Mouse (Mus musculus) hindbrain, embryonic 15.5 days (tissue): Measurements from ENCODE around the gene Xlr5a. TPM values are rescaled to one million over a fixed set of nuclear protein-coding genes. Genes with fewer than 3 reads are reported as not detected.
A peak's percentile ranks its signal among the peaks of the same experiment; 100 is the strongest.
"Not testable (repeated sequence)": the region's sequence is repeated elsewhere in the genome, so short reads cannot be mapped to it uniquely, and the experiment has no call there.

ENCODE experiments used
- ATAC-seq: fragments of 200-750 bp; cut with Nextera tagmentation; 2 replicates; pipeline ENCODE4 v1.8.0; 2017; ENCODE audit warnings: low read depth, moderate number of reproducible peaks, moderate TSS enrichment; ENCODE audit not compliant: low FRiP score
- H3K27ac ChIP-seq: fragments of 300-500 bp; sonication (generic); replicated peaks from 2 replicates; pipeline ENCODE4 v1.5.1; 2015; ENCODE audit warnings: mild to moderate bottlenecking, inconsistent platforms
- H3K27me3 ChIP-seq: fragments of 300-500 bp; sonication (generic); 2 replicates; pipeline ENCODE4 v1.6.1; 2015; ENCODE audit warnings: control low read depth, inconsistent platforms
- H3K36me3 ChIP-seq: fragments of 300-500 bp; sonication (generic); 2 replicates; pipeline ENCODE4 v1.6.1; 2015; ENCODE audit warnings: control low read depth, inconsistent platforms
- H3K4me1 ChIP-seq: fragments of 300-500 bp; sonication (generic); replicated peaks from 2 replicates; pipeline ENCODE4 v1.6.1; 2015; ENCODE audit warnings: control low read depth, inconsistent platforms
- H3K4me2 ChIP-seq: fragments of 300-500 bp; sonication (generic); 2 replicates; pipeline ENCODE4 v1.6.1; 2015; ENCODE audit warnings: moderate library complexity, mild to moderate bottlenecking, inconsistent platforms
- H3K4me3 ChIP-seq: fragments of 300-500 bp; sonication (generic); 2 replicates; pipeline ENCODE4 v1.5.1; 2015; ENCODE audit warnings: mild to moderate bottlenecking, inconsistent platforms
- H3K9ac ChIP-seq: fragments of 300-500 bp; sonication (generic); 2 replicates; pipeline ENCODE4 v1.6.1; 2015; ENCODE audit warnings: inconsistent platforms
- H3K9me3 ChIP-seq: fragments of 300-500 bp; sonication (generic); 2 replicates; pipeline ENCODE4 v1.6.1; 2016; ENCODE audit warnings: control low read depth, inconsistent platforms
- WGBS: fragments of 180-500 bp; shearing (Covaris S2); methylation state at CpG from one replicate; pipeline ENCODE4 v1.1.7; 2015; 5-methylcytosine and 5-hydroxymethylcytosine counted together
- polyA plus RNA-seq: library from polyadenylated mRNA; unstranded; fragments of >200 nt; fragmentation: Nextera tagmentation; extraction: Ambion mirVana; gene quantifications from 2 replicates; pipeline ENCODE4 v1.2.1, GENCODE M21; 2015

The Xlr5a gene
- polyA plus RNA-seq, 1 experiment from 2014 or later, result 0.19 TPM

GRCm38 (mm10) chrX:73116747-73117146 lies 176.0 kb downstream of the Xlr5a start, which contains the start of gene Gm14685:
Gene Gm14685, plus strand, starts transcription at chrX:73117047.
- H3K4me2 ChIP-seq, ATAC-seq, H3K9ac ChIP-seq, H3K27me3 ChIP-seq, H3K9me3 ChIP-seq, H3K4me3 ChIP-seq, H3K36me3 ChIP-seq, H3K27ac ChIP-seq, H3K4me1 ChIP-seq: not testable (repeated sequence)
- WGBS, result no CpG with 5 or more reads among the region's 7 CpGs

GRCm38 (mm10) chrX:73096941-73097508 lies 195.8 kb downstream of the Xlr5a start, which contains the start of gene Xlr3a:
Gene Xlr3a, minus strand, starts transcription at chrX:73097095.
- H3K27me3 ChIP-seq, H3K4me2 ChIP-seq, H3K9me3 ChIP-seq, H3K4me1 ChIP-seq, H3K36me3 ChIP-seq, H3K27ac ChIP-seq, H3K4me3 ChIP-seq, ATAC-seq, H3K9ac ChIP-seq: not testable (repeated sequence)
- 77% methylated on average over 12 of the region's 13 CpGs for WGBS

GRCm38 (mm10) chrX:73082267-73083055 lies 210.3 kb downstream of the Xlr5a start, which contains the start of gene Xlr4a:
Gene Xlr4a, minus strand, starts transcription at chrX:73082478.
- H3K4me2 ChIP-seq, H3K9me3 ChIP-seq, H3K4me1 ChIP-seq, H3K9ac ChIP-seq, H3K27ac ChIP-seq, ATAC-seq, H3K36me3 ChIP-seq, H3K27me3 ChIP-seq, H3K4me3 ChIP-seq: not testable (repeated sequence)
- 82% methylated on average over 19 of the region's 19 CpGs for WGBS

- H3K4me2 ChIP-seq, ATAC-seq, H3K27me3 ChIP-seq, H3K27ac ChIP-seq, H3K36me3 ChIP-seq, H3K9ac ChIP-seq, H3K4me1 ChIP-seq, H3K4me3 ChIP-seq, H3K9me3 ChIP-seq: not testable (repeated sequence)
- WGBS, result no CpG with 5 or more reads among the region's 5 CpGs
Observed at GRCm38 (mm10) chrX:73066765-73067312, 225.9 kb downstream of the Xlr5a start.

- Histone ChIP-seq H3K27ac (peak within 1 kb of the TSS; percentile 48; the same call in 1 of the 2 replicates), H3K27me3 (no peaks in the 10 kb centered on the region), H3K4me3 (peak within 1 kb of the TSS; percentile 44), H3K36me3 (no peaks in the 10 kb centered on the region), H3K9ac (peak within 1 kb of the TSS; percentile 57), H3K4me2 (peak within 1 kb of the TSS; percentile 69), H3K4me1 (no peaks in the 10 kb centered on the region), H3K9me3 (no peaks in the 10 kb centered on the region)
- WGBS, result 27% methylated on average over 7 of the region's 7 CpGs
- ATAC-seq, result peak; percentile 78
Observed at GRCm38 (mm10) chrX:73064415-73064793, 228.4 kb downstream of the Xlr5a start, which contains the start of gene Pnma3. Gene Pnma3, plus strand, starts transcription at chrX:73064787.

DNA sequence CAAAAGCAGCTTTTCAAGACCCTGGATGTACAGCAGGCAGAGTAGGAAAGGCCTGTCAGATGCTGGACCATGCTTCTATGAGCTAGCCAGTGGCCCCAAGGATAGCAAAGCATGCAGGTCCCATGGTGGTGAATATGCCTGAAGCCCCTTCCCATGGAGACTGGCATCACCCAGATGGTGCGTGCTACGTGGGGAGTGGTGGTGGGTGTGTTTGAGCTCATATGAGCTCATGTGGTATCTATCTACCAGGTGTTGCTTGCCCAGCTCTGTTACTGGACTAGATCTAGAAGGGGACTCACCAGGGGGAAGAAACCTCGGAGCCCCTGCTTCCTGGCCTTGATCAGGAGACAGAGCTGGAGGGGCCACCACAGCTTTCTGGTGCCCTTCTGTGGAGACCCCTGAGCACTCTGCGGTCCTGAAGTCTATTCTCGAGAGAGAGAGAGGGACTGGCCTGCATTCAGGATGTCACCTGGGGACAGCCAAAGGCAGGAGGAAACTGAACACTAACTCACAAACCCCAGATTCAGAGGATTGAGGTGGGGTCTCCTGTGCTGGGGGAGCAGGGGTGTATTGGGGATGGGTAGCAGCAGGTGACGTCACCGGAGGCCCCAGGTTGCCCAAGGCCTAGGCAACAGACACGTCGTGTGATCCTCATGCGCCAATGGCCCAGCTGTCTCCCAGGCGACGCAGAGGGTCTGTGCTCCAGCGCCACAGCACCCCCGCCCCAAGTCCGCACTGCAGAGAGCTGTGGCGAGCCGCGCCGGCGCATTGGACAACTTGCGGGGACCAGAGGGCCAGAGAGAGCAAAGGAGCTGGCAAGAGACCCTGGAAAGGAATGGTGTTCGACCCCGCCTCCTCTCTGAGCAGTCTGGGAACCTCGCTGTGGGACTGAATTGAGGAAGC lies 229.0 kb downstream of the Xlr5a start:
- peak; percentile 93 for ATAC-seq
- no peaks in the 10 kb centered on the region for H3K36me3 ChIP-seq
- WGBS, result 28% methylated on average over 24 of the region's 24 CpGs
- no peaks in the 10 kb centered on the region for H3K4me1 ChIP-seq
- peak overlapping the region; percentile 44 for H3K4me3 ChIP-seq
- H3K27me3 ChIP-seq, result no peaks in the 10 kb centered on the region
- H3K27ac ChIP-seq, result peak overlapping the region; percentile 48; the same call in 1 of the 2 replicates
- H3K9me3 ChIP-seq, result no peaks in the 10 kb centered on the region
- peak overlapping the region; percentile 69 for H3K4me2 ChIP-seq
- peak overlapping the region; percentile 57 for H3K9ac ChIP-seq

DNA sequence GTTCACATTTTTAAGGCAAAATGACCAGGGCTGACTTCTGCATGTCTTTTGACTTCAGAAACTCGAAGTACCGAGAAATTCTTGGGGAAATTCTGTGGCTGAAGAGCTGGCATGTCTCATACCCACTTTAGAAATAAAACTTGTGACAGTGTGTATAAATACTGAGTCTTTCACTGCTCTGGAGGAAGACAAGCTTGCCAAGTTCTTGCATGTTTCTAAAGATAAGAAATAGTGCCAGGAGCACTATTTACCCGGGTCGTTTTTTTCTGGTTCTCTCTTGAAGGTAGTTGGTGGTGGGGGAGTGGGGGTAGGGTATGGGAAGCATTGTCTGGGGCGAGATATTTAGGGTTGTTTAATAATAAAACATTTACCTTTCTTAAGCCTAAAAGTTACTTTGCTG lies 230.5 kb downstream of the Xlr5a start:
- Histone ChIP-seq H3K27me3 (no peaks in the 10 kb centered on the region), H3K4me3 (no peak overlapping the region), H3K9ac (no peak overlapping the region), H3K27ac (no peak overlapping the region), H3K36me3 (no peaks in the 10 kb centered on the region), H3K4me2 (no peak overlapping the region), H3K4me1 (no peaks in the 10 kb centered on the region), H3K9me3 (no peaks in the 10 kb centered on the region)
- whole genome bisulfite sequencing, result 59% methylated on average over 5 of the region's 5 CpGs
- ATAC-seq, result no peak

DNA sequence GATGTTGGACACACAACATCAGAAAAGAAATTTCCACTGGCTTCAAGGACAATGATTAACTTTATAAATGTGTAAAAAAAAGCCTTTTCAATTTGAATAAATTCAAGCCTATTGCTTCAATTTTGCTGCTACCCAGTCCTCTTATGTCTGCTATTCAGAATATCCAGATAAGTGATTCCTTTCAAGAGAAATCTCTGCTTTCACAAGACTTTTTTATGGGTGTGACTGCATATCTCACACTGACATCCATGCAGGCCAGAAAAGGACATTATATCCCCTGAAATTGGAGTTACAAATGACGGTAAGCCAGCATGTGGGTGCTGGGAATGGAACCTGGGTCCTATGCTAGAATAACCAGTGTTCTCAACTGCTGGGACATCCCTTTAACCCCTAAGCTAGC lies 231.2 kb downstream of the Xlr5a start:
- 76% methylated on average over 1 of the region's 1 CpGs for WGBS
- Histone ChIP-seq H3K36me3 (no peaks in the 10 kb centered on the region), H3K9ac (no peak overlapping the region), H3K4me2 (no peak overlapping the region), H3K9me3 (no peaks in the 10 kb centered on the region), H3K4me1 (no peaks in the 10 kb centered on the region), H3K4me3 (no peak overlapping the region), H3K27me3 (no peaks in the 10 kb centered on the region), H3K27ac (no peak overlapping the region)
- no peak for ATAC-seq

Other genes starting within 250 kb of the Xlr5a start
- 4.2 and 5.0 TPM in 2 replicates for gene Pnma3, start 228.2 kb downstream of the Xlr5a start, polyA plus RNA-seq
- gene Xlr4a, start 210.5 kb downstream of the Xlr5a start, polyA plus RNA-seq, result 0.68 and 0.74 TPM in 2 replicates
- gene Xlr3a, start 195.9 kb downstream of the Xlr5a start, polyA plus RNA-seq, result 4.3 and 5.7 TPM in 2 replicates
- 0.52 and 1.2 TPM in 2 replicates for gene Gm14685, start 175.9 kb downstream of the Xlr5a start, polyA plus RNA-seq
- not detected in 2 replicates for gene Xlr5b, start 144.2 kb downstream of the Xlr5a start, polyA plus RNA-seq
- gene DXBay18, start 143.5 kb downstream of the Xlr5a start, polyA plus RNA-seq, result 0.64 TPM in 1 of 2 replicates, not detected in the other
- not detected in 2 replicates for gene Spin2d, start 116.0 kb downstream of the Xlr5a start, polyA plus RNA-seq
- gene Xlr3b, start 100.8 kb downstream of the Xlr5a start, polyA plus RNA-seq, result 15.5 and 18.1 TPM in 2 replicates
- 0.27 and 1.1 TPM in 2 replicates for gene Xlr4b, start 78.6 kb downstream of the Xlr5a start, polyA plus RNA-seq
- 34.6 and 35.7 TPM in 2 replicates for gene F8a, start 64.7 kb downstream of the Xlr5a start, polyA plus RNA-seq
- 0.43 and 0.49 TPM in 2 replicates for gene Xlr4c, start 49.8 kb downstream of the Xlr5a start, polyA plus RNA-seq
- 0.25 and 0.28 TPM in 2 replicates for gene Xlr3c, start 27.6 kb downstream of the Xlr5a start, polyA plus RNA-seq
- gene Xlr5c, start within 50 bp of the Xlr5a start, polyA plus RNA-seq, result not detected in 2 replicates
- not detected in 2 replicates for gene Gm45015, start 43.9 kb upstream of the Xlr5a start, polyA plus RNA-seq
- gene Zfp275, start 49.6 kb upstream of the Xlr5a start, polyA plus RNA-seq, result 10.4 and 10.8 TPM in 2 replicates
- not detected in 2 replicates for gene Gm18336, start 105.8 kb upstream of the Xlr5a start, polyA plus RNA-seq
- 1.2 and 1.4 TPM in 2 replicates for gene Zfp92, start 118.1 kb upstream of the Xlr5a start, polyA plus RNA-seq
- gene Trex2, start 142.4 kb upstream of the Xlr5a start, polyA plus RNA-seq, result not detected in 2 replicates
- 65.6 and 71.9 TPM in 2 replicates for gene Haus7, start 166.1 kb upstream of the Xlr5a start, polyA plus RNA-seq
- 24.3 and 25.8 TPM in 2 replicates for gene Bgn, start 190.6 kb upstream of the Xlr5a start, polyA plus RNA-seq
- 6.6 and 8.6 TPM in 2 replicates for gene Atp2b3, start 210.1 kb upstream of the Xlr5a start, polyA plus RNA-seq